Mouse (Mus musculus) small intestine, adult 10 weeks (tissue): Measurements from ENCODE around the gene Cxxc4. TPM values are rescaled to one million over a fixed set of nuclear protein-coding genes. Genes with fewer than 3 reads are reported as not detected.

Source experiments
- polyA plus RNA-seq: library from polyadenylated mRNA; stranded (reverse); fragments of 350-450 nt; fragmentation: Illumina TruSeq; extraction: RNeasy Lipid Tissue Mini Kit (QIAGEN cat#74804); gene quantifications from one replicate; pipeline ENCODE4 v1.2.3, GENCODE M21; 2014; ENCODE audit warnings: low replicate concordance

The Cxxc4 gene
- 1.9 TPM for polyA plus RNA-seq

GRCm38 (mm10) chr3:134236414-134237112 is at the start of gene Cxxc4:
Cxxc4 (plus strand) TSS chr3:134236484.

